Mouse (Mus musculus): ENCODE data around the gene Fry. TPM values are rescaled to one million over a fixed set of nuclear protein-coding genes. Genes with fewer than 3 reads are reported as not detected.

The Fry gene
- polyA plus RNA-seq, 1 experiment from 2014 or later: 15.2 TPM

DNA sequence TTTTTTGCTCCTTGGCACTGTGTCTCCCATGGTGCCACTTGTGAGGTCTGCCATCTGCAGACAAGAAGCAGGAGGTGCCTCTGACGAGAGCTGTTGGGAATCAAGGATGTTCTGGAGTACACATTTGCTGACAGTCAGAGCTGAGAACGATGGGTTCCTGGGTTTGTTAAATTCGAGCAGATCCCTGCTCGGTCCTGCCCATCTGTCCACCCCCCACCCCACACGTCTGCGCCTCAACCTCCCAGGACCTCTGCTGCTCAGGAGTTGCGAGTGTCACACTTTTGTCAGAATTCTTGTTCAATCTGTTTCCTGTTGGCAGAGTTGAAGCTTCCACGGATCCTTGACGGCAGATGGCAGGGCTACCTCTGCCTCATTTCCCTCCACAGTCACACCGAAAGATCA is 34.4 kb downstream of the Fry start:
- Histone ChIP-seq H3K9ac (replicated peaks; ENCODE audit: low read depth, low read length) (no peak overlapping the region), H3K4me1 (ENCODE audit: control insufficient read depth, insufficient read depth, low read length) (no peaks in the 10 kb centered on the region), H3K27me3 (ENCODE audit: control insufficient read depth, insufficient read depth, low read length) (no peaks in the 10 kb centered on the region), H3K4me3 (ENCODE audit: low read depth, low read length) (no peak overlapping the region), H3K36me3 (ENCODE audit: control insufficient read depth, insufficient read depth, low read length) (no peaks in the 10 kb centered on the region), H3K9me3 (ENCODE audit: control insufficient read depth, low read depth, low read length) (no peaks in the 10 kb centered on the region), H3K27ac (ENCODE audit: low read length) (no peak overlapping the region), H3K4me2 (replicated peaks; ENCODE audit: low read depth, low read length) (no peak overlapping the region)
- WGBS: 65% methylated on average over 10 of the region's 10 CpGs
- ATAC-seq (ENCODE audit: insufficient number of reproducible peaks, insufficient read depth, low FRiP score, low read depth): no peak

DNA sequence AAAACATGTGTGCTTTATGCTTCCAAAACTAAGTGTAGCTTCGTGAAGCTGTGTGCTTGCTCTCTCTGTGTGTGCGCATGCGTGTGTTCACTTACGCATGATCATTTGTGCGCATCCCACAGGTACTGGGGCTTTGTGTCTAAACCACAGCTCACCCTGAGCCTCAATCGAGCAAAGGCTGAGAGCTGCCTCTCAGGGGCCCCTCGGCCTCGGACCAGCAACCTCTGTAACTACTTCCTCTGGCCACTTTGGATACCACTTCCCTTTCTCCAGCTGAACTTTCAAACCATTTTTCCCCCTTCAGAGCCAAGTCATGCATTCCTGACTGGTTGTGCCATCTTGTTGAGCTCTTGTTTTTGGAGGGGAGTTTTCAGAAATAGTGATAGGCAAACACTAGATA is 36.9 kb downstream of the Fry start:
- H3K9ac ChIP-seq (replicated peaks; ENCODE audit: low read depth, low read length): no peak overlapping the region
- WGBS: 82% methylated on average over 8 of the region's 8 CpGs
- H3K9me3 ChIP-seq (ENCODE audit: control insufficient read depth, low read depth, low read length): no peaks in the 10 kb centered on the region
- H3K27ac ChIP-seq (ENCODE audit: low read length): no peak overlapping the region
- no peaks in the 10 kb centered on the region for H3K27me3 ChIP-seq (ENCODE audit: control insufficient read depth, insufficient read depth, low read length)
- no peak for ATAC-seq (ENCODE audit: insufficient number of reproducible peaks, insufficient read depth, low FRiP score, low read depth)
- H3K4me1 ChIP-seq (ENCODE audit: control insufficient read depth, insufficient read depth, low read length): 0 out of 2 replicates have a peak, but pooled peaks cover under 1% of the 10 kb centered on the region
- no peak overlapping the region for H3K4me2 ChIP-seq (replicated peaks; ENCODE audit: low read depth, low read length)
- no peak overlapping the region for H3K4me3 ChIP-seq (ENCODE audit: low read depth, low read length)
- H3K36me3 ChIP-seq (ENCODE audit: control insufficient read depth, insufficient read depth, low read length): no peaks in the 10 kb centered on the region

DNA sequence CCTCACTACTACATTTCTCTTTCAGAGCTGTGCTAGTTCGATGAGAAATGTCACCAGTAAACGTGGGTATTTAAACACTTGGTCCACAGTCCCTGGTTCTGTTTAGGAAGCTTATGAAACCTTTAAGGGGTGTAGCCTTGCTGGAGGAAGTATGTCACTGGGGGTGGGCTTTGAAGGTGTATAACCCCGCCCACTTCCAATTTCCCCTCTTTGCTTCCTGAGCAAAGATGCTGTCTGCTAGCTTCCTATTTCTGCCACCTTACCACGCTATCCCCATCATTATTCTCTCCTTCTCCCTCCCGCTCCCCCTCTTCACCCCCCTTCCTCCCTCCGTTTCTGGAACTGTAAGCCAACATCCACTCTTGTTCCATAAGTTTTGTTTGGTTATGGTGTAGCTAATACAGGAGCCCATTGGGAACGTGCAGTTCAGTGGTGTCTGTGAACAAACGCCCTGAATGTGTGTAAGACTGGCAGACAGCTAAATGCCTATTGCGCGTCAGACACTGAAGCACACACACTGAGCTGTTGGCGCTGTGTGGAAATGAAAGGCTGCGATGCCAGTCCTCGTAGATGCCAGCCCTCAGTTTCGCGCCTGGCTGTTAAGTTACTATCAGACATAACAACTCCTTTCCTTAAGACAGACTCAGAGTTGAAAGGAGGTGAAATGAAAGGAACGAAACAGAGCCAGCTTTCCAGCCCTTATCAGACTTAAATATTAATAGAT is 37.8 kb downstream of the Fry start:
- Histone ChIP-seq H3K4me2 (replicated peaks; ENCODE audit: low read depth, low read length) (no peak overlapping the region), H3K4me1 (ENCODE audit: control insufficient read depth, insufficient read depth, low read length) (0 out of 2 replicates have a peak, but pooled peaks cover 4% of the 10 kb centered on the region), H3K36me3 (ENCODE audit: control insufficient read depth, insufficient read depth, low read length) (no peaks in the 10 kb centered on the region), H3K27me3 (ENCODE audit: control insufficient read depth, insufficient read depth, low read length) (no peaks in the 10 kb centered on the region), H3K4me3 (ENCODE audit: low read depth, low read length) (no peak overlapping the region), H3K9me3 (ENCODE audit: control insufficient read depth, low read depth, low read length) (no peaks in the 10 kb centered on the region), H3K9ac (replicated peaks; ENCODE audit: low read depth, low read length) (no peak overlapping the region), H3K27ac (ENCODE audit: low read length) (no peak overlapping the region)
- no peak for ATAC-seq (ENCODE audit: insufficient number of reproducible peaks, insufficient read depth, low FRiP score, low read depth)
- 86% methylated on average over 16 of the region's 16 CpGs for WGBS

DNA sequence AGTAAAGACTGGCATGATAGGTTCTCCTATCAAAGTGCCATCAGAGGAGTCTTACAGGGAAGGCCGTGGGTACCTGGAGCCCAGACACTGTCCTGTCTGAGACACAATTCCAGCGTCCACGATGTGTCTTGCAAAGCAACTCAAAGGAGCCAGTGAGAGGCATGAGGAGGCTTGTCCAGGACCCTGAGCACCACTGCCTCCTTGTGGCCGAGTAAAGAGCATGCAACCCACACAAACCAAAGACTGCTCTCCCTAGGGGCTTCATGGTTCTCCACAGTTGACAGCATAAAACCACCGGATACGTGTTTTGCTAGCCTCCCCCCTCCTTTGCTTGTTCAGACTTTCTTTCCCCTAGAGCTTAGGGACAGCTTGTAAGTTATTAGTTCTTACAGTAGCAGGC is 39.2 kb downstream of the Fry start:
- no peak overlapping the region for H3K9ac ChIP-seq (replicated peaks; ENCODE audit: low read depth, low read length)
- H3K27me3 ChIP-seq (ENCODE audit: control insufficient read depth, insufficient read depth, low read length): no peaks in the 10 kb centered on the region
- H3K9me3 ChIP-seq (ENCODE audit: control insufficient read depth, low read depth, low read length): no peaks in the 10 kb centered on the region
- no peak overlapping the region for H3K4me3 ChIP-seq (ENCODE audit: low read depth, low read length)
- no peaks in the 10 kb centered on the region for H3K36me3 ChIP-seq (ENCODE audit: control insufficient read depth, insufficient read depth, low read length)
- no peak overlapping the region for H3K27ac ChIP-seq (ENCODE audit: low read length)
- no peak overlapping the region for H3K4me2 ChIP-seq (replicated peaks; ENCODE audit: low read depth, low read length)
- no peak for ATAC-seq (ENCODE audit: insufficient number of reproducible peaks, insufficient read depth, low FRiP score, low read depth)
- H3K4me1 ChIP-seq (ENCODE audit: control insufficient read depth, insufficient read depth, low read length): 0 out of 2 replicates have a peak, but pooled peaks cover 4% of the 10 kb centered on the region
- WGBS: 51% methylated on average over 6 of the region's 6 CpGs

GRCm38 (mm10) chr5:150159151-150159550 is 40.7 kb downstream of the Fry start:
- Histone ChIP-seq H3K27ac (ENCODE audit: low read length) (no peak overlapping the region), H3K27me3 (ENCODE audit: control insufficient read depth, insufficient read depth, low read length) (no peaks in the 10 kb centered on the region), H3K4me3 (ENCODE audit: low read depth, low read length) (no peak overlapping the region), H3K4me1 (ENCODE audit: control insufficient read depth, insufficient read depth, low read length) (0 out of 2 replicates have a peak, but pooled peaks cover 4% of the 10 kb centered on the region), H3K4me2 (replicated peaks; ENCODE audit: low read depth, low read length) (no peak overlapping the region), H3K9ac (replicated peaks; ENCODE audit: low read depth, low read length) (no peak overlapping the region), H3K9me3 (ENCODE audit: control insufficient read depth, low read depth, low read length) (no peaks in the 10 kb centered on the region), H3K36me3 (ENCODE audit: control insufficient read depth, insufficient read depth, low read length) (no peaks in the 10 kb centered on the region)
- ATAC-seq (ENCODE audit: insufficient number of reproducible peaks, insufficient read depth, low FRiP score, low read depth): no peak
- 54% methylated on average over 5 of the region's 5 CpGs for WGBS

DNA sequence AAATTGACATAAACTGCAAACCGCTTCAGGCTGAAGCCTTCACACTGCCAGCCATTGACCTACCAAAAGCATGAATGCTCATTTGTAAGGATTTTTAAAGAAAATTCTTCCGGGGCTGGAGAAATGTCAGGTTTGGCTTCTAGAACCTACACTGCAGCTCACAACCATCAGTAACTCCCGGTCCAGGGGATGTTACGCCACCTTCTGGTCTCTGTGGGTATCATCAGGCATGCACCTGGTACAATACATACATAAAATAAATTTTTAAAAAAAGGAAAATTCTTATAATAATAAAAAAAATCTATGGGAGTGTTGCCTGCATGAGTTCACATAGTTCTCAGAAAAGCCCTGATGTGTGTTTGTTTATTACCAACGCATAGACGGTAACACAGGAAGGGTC is 42.7 kb downstream of the Fry start:
- Histone ChIP-seq H3K4me2 (replicated peaks; ENCODE audit: low read depth, low read length) (no peak overlapping the region), H3K4me1 (ENCODE audit: control insufficient read depth, insufficient read depth, low read length) (0 out of 2 replicates have a peak, but pooled peaks cover 4% of the 10 kb centered on the region), H3K9me3 (ENCODE audit: control insufficient read depth, low read depth, low read length) (no peaks in the 10 kb centered on the region), H3K4me3 (ENCODE audit: low read depth, low read length) (no peak overlapping the region), H3K27me3 (ENCODE audit: control insufficient read depth, insufficient read depth, low read length) (no peaks in the 10 kb centered on the region), H3K27ac (ENCODE audit: low read length) (no peak overlapping the region), H3K9ac (replicated peaks; ENCODE audit: low read depth, low read length) (no peak overlapping the region), H3K36me3 (ENCODE audit: control insufficient read depth, insufficient read depth, low read length) (no peaks in the 10 kb centered on the region)
- ATAC-seq (ENCODE audit: insufficient number of reproducible peaks, insufficient read depth, low FRiP score, low read depth): no peak
- 85% methylated on average over 6 of the region's 6 CpGs for WGBS

GRCm38 (mm10) chr5:150161898-150162297 is 43.5 kb downstream of the Fry start:
- no peak overlapping the region for H3K9ac ChIP-seq (replicated peaks; ENCODE audit: low read depth, low read length)
- WGBS: 67% methylated on average over 5 of the region's 5 CpGs
- no peaks in the 10 kb centered on the region for H3K27me3 ChIP-seq (ENCODE audit: control insufficient read depth, insufficient read depth, low read length)
- no peaks in the 10 kb centered on the region for H3K9me3 ChIP-seq (ENCODE audit: control insufficient read depth, low read depth, low read length)
- 0 out of 2 replicates have a peak, but pooled peaks cover 4% of the 10 kb centered on the region for H3K4me1 ChIP-seq (ENCODE audit: control insufficient read depth, insufficient read depth, low read length)
- no peak overlapping the region for H3K4me2 ChIP-seq (replicated peaks; ENCODE audit: low read depth, low read length)
- no peak for ATAC-seq (ENCODE audit: insufficient number of reproducible peaks, insufficient read depth, low FRiP score, low read depth)
- no peak overlapping the region for H3K27ac ChIP-seq (ENCODE audit: low read length)
- H3K36me3 ChIP-seq (ENCODE audit: control insufficient read depth, insufficient read depth, low read length): no peaks in the 10 kb centered on the region
- H3K4me3 ChIP-seq (ENCODE audit: low read depth, low read length): no peak overlapping the region

DNA sequence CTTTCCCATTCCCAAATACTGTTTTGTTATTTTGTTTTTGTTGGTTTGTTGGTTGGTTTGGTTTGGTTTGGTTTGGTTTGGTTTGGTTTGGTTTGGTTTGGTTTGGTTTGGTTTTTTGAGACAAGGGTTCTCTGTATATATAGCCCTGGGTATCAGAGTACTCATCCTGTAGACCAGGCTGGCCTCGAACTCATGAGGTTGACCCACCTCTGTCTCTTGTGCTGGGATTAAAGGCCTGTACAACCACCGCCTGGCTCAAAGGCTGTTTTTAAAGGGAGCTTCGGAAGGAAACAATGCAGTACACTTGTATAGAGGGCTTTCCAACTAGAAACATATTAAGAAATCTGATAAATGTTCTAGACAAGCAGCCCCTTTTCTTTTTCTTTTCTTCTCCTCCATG is 46.2 kb downstream of the Fry start:
- Histone ChIP-seq H3K36me3 (ENCODE audit: control insufficient read depth, insufficient read depth, low read length) (no peaks in the 10 kb centered on the region), H3K9ac (replicated peaks; ENCODE audit: low read depth, low read length) (no peak overlapping the region), H3K4me3 (ENCODE audit: low read depth, low read length) (no peak overlapping the region), H3K4me2 (replicated peaks; ENCODE audit: low read depth, low read length) (no peak overlapping the region), H3K27ac (ENCODE audit: low read length) (no peak overlapping the region), H3K9me3 (ENCODE audit: control insufficient read depth, low read depth, low read length) (no peaks in the 10 kb centered on the region), H3K4me1 (ENCODE audit: control insufficient read depth, insufficient read depth, low read length) (0 out of 2 replicates have a peak, but pooled peaks cover 4% of the 10 kb centered on the region), H3K27me3 (ENCODE audit: control insufficient read depth, insufficient read depth, low read length) (no peaks in the 10 kb centered on the region)
- WGBS: 89% methylated on average over 3 of the region's 3 CpGs
- ATAC-seq (ENCODE audit: insufficient number of reproducible peaks, insufficient read depth, low FRiP score, low read depth): no peak

GRCm38 (mm10) chr5:150166811-150167210 is 48.4 kb downstream of the Fry start:
- Histone ChIP-seq H3K27ac (ENCODE audit: low read length) (no peak overlapping the region), H3K4me3 (ENCODE audit: low read depth, low read length) (no peak overlapping the region), H3K4me1 (ENCODE audit: control insufficient read depth, insufficient read depth, low read length) (no peaks in the 10 kb centered on the region), H3K27me3 (ENCODE audit: control insufficient read depth, insufficient read depth, low read length) (no peaks in the 10 kb centered on the region), H3K4me2 (replicated peaks; ENCODE audit: low read depth, low read length) (no peak overlapping the region), H3K9me3 (ENCODE audit: control insufficient read depth, low read depth, low read length) (no peaks in the 10 kb centered on the region), H3K9ac (replicated peaks; ENCODE audit: low read depth, low read length) (no peak overlapping the region), H3K36me3 (ENCODE audit: control insufficient read depth, insufficient read depth, low read length) (no peaks in the 10 kb centered on the region)
- 76% methylated on average over 5 of the region's 5 CpGs for WGBS
- no peak for ATAC-seq (ENCODE audit: insufficient number of reproducible peaks, insufficient read depth, low FRiP score, low read depth)

Data from stomach, embryonic 14.5 days (tissue).